Mouse (Mus musculus) brown adipose tissue, adult 24 weeks (tissue): ENCODE measurements around the gene Styk1. TPM values are rescaled to one million over a fixed set of nuclear protein-coding genes. Genes with fewer than 3 reads are reported as not detected.

ENCODE experiments used
- H3K27ac ChIP-seq: fragments of 200-500 bp; replicated peaks from 2 replicates; pipeline ENCODE4 v1.5.1; 2012; ENCODE audit warnings: low read depth, mild to moderate bottlenecking, low read length
- H3K4me1 ChIP-seq: fragments of 200-500 bp; 2 replicates; pipeline ENCODE4 v1.6.1; 2012; ENCODE audit warnings: low read length, mixed read lengths; ENCODE audit not compliant: control insufficient read depth, insufficient read depth, insufficient read length
- H3K4me3 ChIP-seq: fragments of 200-500 bp; 2 replicates; pipeline ENCODE4 v1.5.1; 2012; ENCODE audit warnings: low read depth, mild to moderate bottlenecking, low read length, moderate library complexity; ENCODE audit not compliant: insufficient read depth
- polyA plus RNA-seq: library from polyadenylated mRNA; stranded (reverse); fragments of >200 nt; gene quantifications from 2 replicates; pipeline ENCODE4 v1.2.4, GENCODE M21; 2012; ENCODE audit not compliant: missing spikeins, insufficient read depth, insufficient read length

Styk1 gene
- polyA plus RNA-seq, 1 experiment, result not detected

- Histone ChIP-seq H3K4me3 (no peak overlapping the region), H3K27ac (no peak overlapping the region)
These were observed 25.5 kb upstream of the Styk1 start for GRCm38 (mm10) chr6:131378858-131379428.

GRCm38 (mm10) chr6:131377378-131377777 is 24.0 kb upstream of the Styk1 start:
- no peak overlapping the region for H3K27ac ChIP-seq
- H3K4me3 ChIP-seq, result no peak overlapping the region
- peaks cover 4% of the 10 kb centered on the region; the same call in 1 of the 2 replicates for H3K4me1 ChIP-seq

More at GRCm38 (mm10) chr6:131378858-131379428, 25.5 kb upstream of the Styk1 start:
- H3K4me1 ChIP-seq, result peaks cover 10% of the 10 kb centered on the region

GRCm38 (mm10) chr6:131374594-131375340 is 21.4 kb upstream of the Styk1 start:
- H3K27ac ChIP-seq, result no peak overlapping the region
- H3K4me3 ChIP-seq, result no peak overlapping the region
- H3K4me1 ChIP-seq, result peaks cover 8% of the 10 kb centered on the region

GRCm38 (mm10) chr6:131373160-131373559 is 19.8 kb upstream of the Styk1 start:
- Histone ChIP-seq H3K4me1 (peaks cover 5% of the 10 kb centered on the region), H3K27ac (no peak overlapping the region)

GRCm38 (mm10) chr6:131370767-131371166 is 17.4 kb upstream of the Styk1 start:
- Histone ChIP-seq H3K27ac (no peak overlapping the region), H3K4me1 (peaks cover 5% of the 10 kb centered on the region), H3K4me3 (no peak overlapping the region)

More at GRCm38 (mm10) chr6:131373160-131373559, 19.8 kb upstream of the Styk1 start:
- no peak overlapping the region for H3K4me3 ChIP-seq

- no peak overlapping the region for H3K27ac ChIP-seq
These were observed 16.6 kb upstream of the Styk1 start for GRCm38 (mm10) chr6:131369866-131370616.

GRCm38 (mm10) chr6:131367101-131367500 is 13.7 kb upstream of the Styk1 start:
- no peak overlapping the region for H3K4me3 ChIP-seq
- H3K27ac ChIP-seq, result no peak overlapping the region
- peaks cover 5% of the 10 kb centered on the region; the same call in 1 of the 2 replicates for H3K4me1 ChIP-seq

More at GRCm38 (mm10) chr6:131369866-131370616, 16.6 kb upstream of the Styk1 start:
- Histone ChIP-seq H3K4me3 (no peak overlapping the region), H3K4me1 (peaks cover 5% of the 10 kb centered on the region)

- Histone ChIP-seq H3K4me1 (no peaks in the 10 kb centered on the region), H3K27ac (no peak overlapping the region), H3K4me3 (no peak overlapping the region)
These were observed 11.0 kb upstream of the Styk1 start for GRCm38 (mm10) chr6:131364353-131364752.

- H3K27ac ChIP-seq, result no peak overlapping the region
- H3K4me3 ChIP-seq, result no peak overlapping the region
- H3K4me1 ChIP-seq, result no peaks in the 10 kb centered on the region
These were observed 9.8 kb upstream of the Styk1 start for GRCm38 (mm10) chr6:131362987-131363765.

- Histone ChIP-seq H3K4me3 (no peak overlapping the region), H3K4me1 (no peaks in the 10 kb centered on the region), H3K27ac (no peak overlapping the region)
These were observed 7.3 kb upstream of the Styk1 start for GRCm38 (mm10) chr6:131360693-131361092.

- H3K27ac ChIP-seq, result no peak overlapping the region
- H3K4me1 ChIP-seq, result no peaks in the 10 kb centered on the region
These were observed 6.1 kb upstream of the Styk1 start for GRCm38 (mm10) chr6:131359543-131359942.

GRCm38 (mm10) chr6:131354913-131355312 is 1.5 kb upstream of the Styk1 start:
- H3K4me3 ChIP-seq, result no peak overlapping the region
- H3K27ac ChIP-seq, result no peak overlapping the region
- H3K4me1 ChIP-seq, result no peaks in the 10 kb centered on the region

More at GRCm38 (mm10) chr6:131359543-131359942, 6.1 kb upstream of the Styk1 start:
- no peak overlapping the region for H3K4me3 ChIP-seq

- no peak overlapping the region for H3K4me3 ChIP-seq
- no peak overlapping the region for H3K27ac ChIP-seq
- no peaks in the 10 kb centered on the region for H3K4me1 ChIP-seq
These were observed 6.4 kb downstream of the Styk1 start for GRCm38 (mm10) chr6:131347026-131347425.

GRCm38 (mm10) chr6:131344346-131344745 is 9.1 kb downstream of the Styk1 start:
- no peak overlapping the region for H3K4me3 ChIP-seq
- no peak overlapping the region for H3K27ac ChIP-seq

GRCm38 (mm10) chr6:131340082-131340481 is 13.3 kb downstream of the Styk1 start:
- Histone ChIP-seq H3K4me1 (no peaks in the 10 kb centered on the region), H3K27ac (no peak overlapping the region), H3K4me3 (no peak overlapping the region)

More at GRCm38 (mm10) chr6:131344346-131344745, 9.1 kb downstream of the Styk1 start:
- H3K4me1 ChIP-seq, result no peaks in the 10 kb centered on the region
